Mouse (Mus musculus): Measurements from ENCODE around the gene Hist1h3b.

The Hist1h3b gene

DNA sequence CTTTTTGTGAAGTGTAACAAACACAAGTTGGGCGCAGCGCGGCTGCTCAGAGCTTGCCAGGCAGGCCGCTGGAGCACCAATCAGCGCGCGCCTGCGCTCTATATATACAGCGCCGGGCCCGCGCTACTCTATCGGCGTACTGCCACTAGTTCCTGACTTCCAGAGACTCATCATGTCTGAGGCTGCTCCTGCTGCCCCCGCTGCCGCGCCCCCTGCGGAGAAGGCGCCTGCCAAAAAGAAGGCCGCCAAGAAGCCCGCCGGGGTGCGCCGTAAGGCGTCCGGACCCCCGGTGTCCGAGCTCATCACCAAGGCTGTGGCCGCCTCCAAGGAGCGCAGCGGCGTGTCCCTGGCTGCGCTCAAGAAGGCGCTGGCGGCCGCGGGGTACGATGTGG is 13.4 kb upstream of the Hist1h3b start, which contains the start of gene Hist1h1c:
Gene Hist1h1c (plus strand): TSS at position 132 of the 392 bp plus-strand sequence.
- DNase-seq (ENCODE audit: low read depth): peak; percentile 94

GRCm38 (mm10) chr13:23739069-23739921 is 12.8 kb upstream of the Hist1h3b start:
- peak; percentile 96 for DNase-seq (ENCODE audit: low read depth)

DNA sequence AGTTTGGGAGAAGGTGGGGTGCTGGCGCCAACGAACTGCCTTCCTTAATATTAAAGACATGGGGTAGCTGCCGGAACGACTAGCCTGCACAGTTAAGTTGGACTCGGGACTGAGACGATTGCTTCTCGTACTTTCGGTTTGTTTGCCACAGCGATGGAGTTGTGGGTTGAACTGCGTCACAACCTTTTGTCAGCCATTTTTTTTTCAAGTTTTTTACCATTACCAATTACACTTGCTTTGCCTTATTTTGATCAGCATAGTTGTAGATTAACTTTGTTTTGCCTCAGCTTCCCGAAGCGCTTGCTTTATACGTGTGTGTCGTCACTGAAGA is 12.2 kb upstream of the Hist1h3b start:
- peak; percentile 94 for DNase-seq (ENCODE audit: low read depth)

GRCm38 (mm10) chr13:23740256-23740840 is 11.7 kb upstream of the Hist1h3b start:
- DNase-seq (ENCODE audit: low read depth): no peak

DNA sequence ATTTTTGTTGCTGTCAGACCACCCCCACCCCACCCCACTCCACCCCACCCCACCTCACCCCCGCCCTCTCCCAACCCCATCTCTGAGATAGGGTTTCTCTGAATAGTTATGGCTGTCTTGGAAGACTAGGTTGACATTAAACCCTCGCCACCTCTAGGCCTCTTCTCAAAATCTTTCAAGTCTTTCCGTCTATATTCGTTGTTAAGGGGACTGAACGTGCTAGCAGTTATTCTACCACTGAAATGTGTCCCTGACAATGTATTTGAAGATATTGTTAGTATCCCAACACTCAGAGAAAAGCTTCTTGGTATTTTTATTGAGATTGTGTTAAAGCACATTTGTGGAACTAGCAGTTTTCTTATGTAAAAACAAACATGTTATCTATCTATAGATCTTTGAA is 11.2 kb upstream of the Hist1h3b start:
- peak; percentile 26 for DNase-seq (ENCODE audit: low read depth)

- DNase-seq (ENCODE audit: low read depth): peak; percentile 39
Observed at GRCm38 (mm10) chr13:23742007-23742406, 10.1 kb upstream of the Hist1h3b start.

GRCm38 (mm10) chr13:23743215-23743614 is 8.9 kb upstream of the Hist1h3b start:
- no peak for DNase-seq (ENCODE audit: low read depth)

DNA sequence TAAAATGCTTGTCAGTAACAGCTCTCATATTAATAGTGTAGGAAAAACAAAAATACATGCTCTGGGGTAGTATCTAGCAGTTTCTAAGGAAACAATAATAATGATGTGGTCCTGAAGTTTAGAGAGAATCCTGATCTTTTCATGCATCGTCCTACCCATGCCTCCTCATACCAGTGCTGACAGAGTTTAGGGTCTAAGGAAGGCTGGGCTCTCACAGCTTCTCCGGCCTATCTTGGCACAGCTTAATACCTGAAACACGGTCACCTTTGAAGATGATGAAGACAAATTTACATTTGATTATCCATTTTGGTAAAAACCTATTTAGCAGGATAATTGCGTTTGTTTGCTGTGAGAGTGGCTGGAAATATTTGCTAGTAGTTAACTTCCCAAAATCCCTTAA is 8.1 kb upstream of the Hist1h3b start:
- DNase-seq (ENCODE audit: low read depth): peak; percentile 18

- peak; percentile 57 for DNase-seq (ENCODE audit: low read depth)
Observed at GRCm38 (mm10) chr13:23744421-23745380, 7.4 kb upstream of the Hist1h3b start.

- peak; percentile 80 for DNase-seq (ENCODE audit: low read depth)
Observed at GRCm38 (mm10) chr13:23745381-23746161, 6.5 kb upstream of the Hist1h3b start, which contains the start of gene Hist1h3c. Hist1h3c (minus strand) TSS chr13:23745602.

- peak; percentile 93 for DNase-seq (ENCODE audit: low read depth)
Observed at GRCm38 (mm10) chr13:23746201-23747080, 5.6 kb upstream of the Hist1h3b start, which contains the start of gene Hist1h2bb. Hist1h2bb (plus strand) TSS chr13:23746734.

DNA sequence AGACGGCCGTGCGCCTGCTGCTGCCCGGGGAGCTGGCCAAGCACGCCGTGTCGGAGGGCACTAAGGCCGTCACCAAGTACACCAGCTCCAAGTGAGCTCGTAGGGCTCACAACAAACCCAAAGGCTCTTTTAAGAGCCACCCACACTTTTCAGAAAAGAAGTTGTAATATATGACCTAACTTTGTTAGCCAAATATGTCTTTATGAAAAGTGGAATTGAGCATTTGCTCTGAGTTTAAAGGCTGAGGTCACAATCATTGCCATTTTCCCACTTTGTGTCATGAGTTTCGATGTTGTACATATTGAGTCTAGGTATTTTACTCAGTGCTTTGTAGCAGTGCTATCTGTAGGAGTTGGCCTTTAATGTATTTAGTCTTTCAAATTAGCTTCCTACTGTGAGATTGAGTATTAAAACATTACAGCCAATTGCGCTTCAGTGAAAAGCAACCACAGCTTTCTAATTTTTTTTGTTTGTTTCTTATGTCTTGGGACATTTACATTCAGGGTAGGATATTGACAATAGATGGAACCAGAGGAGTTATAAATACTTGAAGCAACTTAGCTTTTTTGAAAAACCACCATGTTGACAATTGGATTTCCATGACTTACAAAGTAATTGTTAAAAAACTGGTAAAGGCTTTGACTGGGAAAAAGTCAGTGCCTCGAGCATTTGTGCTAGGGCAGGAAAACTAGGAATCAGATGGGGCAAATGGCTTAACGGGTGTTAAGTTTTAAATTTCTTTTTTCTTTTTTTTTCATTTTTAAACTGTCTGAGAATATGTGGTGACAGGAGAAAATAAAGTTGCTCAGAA is 4.8 kb upstream of the Hist1h3b start:
- DNase-seq (ENCODE audit: low read depth): peak; percentile 74

DNA sequence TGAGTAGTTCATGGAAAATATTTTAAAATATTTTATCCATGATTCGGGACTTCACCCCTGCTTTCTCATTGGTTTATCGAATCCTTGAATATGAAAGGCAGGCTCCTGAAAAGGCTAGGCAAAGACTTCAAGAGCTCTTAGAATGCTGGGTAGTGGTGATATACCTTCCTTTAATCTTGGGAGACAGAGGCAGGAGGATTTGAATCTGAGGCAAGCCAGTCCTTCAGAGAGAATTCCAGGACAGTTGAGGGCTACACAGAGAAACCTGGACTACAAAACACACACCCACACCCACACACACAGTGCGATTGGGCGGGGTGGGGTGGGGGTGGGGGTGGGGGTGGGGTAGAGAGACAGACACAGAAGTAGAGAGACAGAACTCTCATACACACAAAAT is 4.2 kb upstream of the Hist1h3b start:
- peak; percentile 37 for DNase-seq (ENCODE audit: low read depth)

- peak; percentile 25 for DNase-seq (ENCODE audit: low read depth)
Observed at GRCm38 (mm10) chr13:23749563-23750121, 2.4 kb upstream of the Hist1h3b start.

GRCm38 (mm10) chr13:23750839-23751477 is 1.1 kb upstream of the Hist1h3b start, which contains the start of gene Hist1h2ab:
Hist1h2ab (plus strand) TSS chr13:23751126.
- peak; percentile 87 for DNase-seq (ENCODE audit: low read depth)

DNA sequence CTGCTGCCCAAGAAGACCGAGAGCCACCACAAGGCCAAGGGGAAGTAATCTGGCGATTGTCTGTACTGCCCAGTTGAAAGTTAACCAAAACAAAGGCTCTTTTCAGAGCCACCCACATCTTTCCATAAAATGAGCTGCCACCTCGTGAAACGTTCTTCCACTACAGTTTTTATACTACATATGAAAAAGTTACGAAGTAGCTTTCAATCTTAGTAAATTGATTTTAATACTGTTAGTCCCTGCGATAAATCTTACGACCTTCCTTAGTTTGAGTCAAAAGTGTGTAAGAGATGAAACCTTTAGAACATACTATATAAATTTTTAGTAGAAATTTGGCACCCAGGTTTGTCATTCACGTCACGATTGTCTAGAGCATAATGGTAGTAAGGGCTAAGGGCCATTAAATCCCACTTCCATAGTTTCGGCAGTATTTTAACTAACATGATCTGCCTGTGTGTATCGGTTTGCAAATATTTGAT is 550 bp upstream of the Hist1h3b start:
- peak; percentile 73 for DNase-seq (ENCODE audit: low read depth)

GRCm38 (mm10) chr13:23752742-23753172 is 690 bp downstream of the Hist1h3b start:
- DNase-seq (ENCODE audit: low read depth): peak; percentile 57

Measured in induced T-regulatory cell, adult 2 months (primary cell).